Mouse (Mus musculus): ENCODE data around the gene Gpc4. TPM values are rescaled to one million over a fixed set of nuclear protein-coding genes. Genes with fewer than 3 reads are reported as not detected.

Gpc4 gene
- polyA plus RNA-seq, 1 experiment from 2014 or later, result 36.2 TPM

GRCm38 (mm10) chrX:52181401-52181800, 16.3 kb upstream of the Gpc4 start:
- H3K4me2 ChIP-seq, result no peak overlapping the region
- H3K27me3 ChIP-seq (ENCODE audit: insufficient read depth, low read length), result no peaks in the 10 kb centered on the region
- H3K27ac ChIP-seq (ENCODE audit: low read depth), result no peak overlapping the region
- no peaks in the 10 kb centered on the region for H3K9me3 ChIP-seq (ENCODE audit: low read depth, low read length)
- TF ChIP-seq CTCF (IDR thresholded peaks at IDR 0.05; ENCODE audit: low read depth), result no peak
- ATAC-seq (ENCODE audit: insufficient read depth), result no peak
- H3K4me1 ChIP-seq (ENCODE audit: insufficient read depth), result no peaks in the 10 kb centered on the region
- no peak overlapping the region for H3K4me3 ChIP-seq (ENCODE audit: low read depth, low read length)
- DNase-seq, result no peak
- 59% methylated on average over 2 of the region's 2 CpGs for WGBS
- no peak overlapping the region for H3K9ac ChIP-seq
- H3K36me3 ChIP-seq (ENCODE audit: insufficient read depth), result no peaks in the 10 kb centered on the region

- WGBS, result 35% methylated on average over 4 of the region's 4 CpGs
- DNase-seq, result no peak
These were observed 12.0 kb upstream of the Gpc4 start for GRCm38 (mm10) chrX:52177067-52177466.

GRCm38 (mm10) chrX:52167519-52168244, 2.6 kb upstream of the Gpc4 start:
- no peaks in the 10 kb centered on the region for H3K27me3 ChIP-seq (ENCODE audit: insufficient read depth, low read length)
- no peak for ATAC-seq (ENCODE audit: insufficient read depth)
- H3K4me3 ChIP-seq (ENCODE audit: low read depth, low read length), result no peak overlapping the region
- TF ChIP-seq CTCF (IDR thresholded peaks at IDR 0.05; ENCODE audit: low read depth), result no peak
- 51% methylated on average over 6 of the region's 6 CpGs for WGBS
- no peaks in the 10 kb centered on the region for H3K36me3 ChIP-seq (ENCODE audit: insufficient read depth)
- H3K27ac ChIP-seq (ENCODE audit: low read depth), result no peak overlapping the region
- H3K9me3 ChIP-seq (ENCODE audit: low read depth, low read length), result no peaks in the 10 kb centered on the region
- H3K9ac ChIP-seq, result no peak overlapping the region
- DNase-seq, result no peak
- no peak overlapping the region for H3K4me2 ChIP-seq
- H3K4me1 ChIP-seq (ENCODE audit: insufficient read depth), result no peaks in the 10 kb centered on the region

More at GRCm38 (mm10) chrX:52177067-52177466, 12.0 kb upstream of the Gpc4 start:
- no peak for ATAC-seq (ENCODE audit: insufficient read depth)
- Histone ChIP-seq H3K27me3 (ENCODE audit: insufficient read depth, low read length) (no peaks in the 10 kb centered on the region), H3K27ac (ENCODE audit: low read depth) (no peak overlapping the region), H3K4me2 (no peak overlapping the region), H3K4me3 (ENCODE audit: low read depth, low read length) (no peak overlapping the region), H3K9ac (no peak overlapping the region), H3K4me1 (ENCODE audit: insufficient read depth) (no peaks in the 10 kb centered on the region), H3K36me3 (ENCODE audit: insufficient read depth) (no peaks in the 10 kb centered on the region), H3K9me3 (ENCODE audit: low read depth, low read length) (no peaks in the 10 kb centered on the region)
- TF ChIP-seq CTCF (IDR thresholded peaks at IDR 0.05; ENCODE audit: low read depth), result no peak

- ATAC-seq (ENCODE audit: insufficient read depth), result peak; percentile 71
- no peak overlapping the region for H3K9ac ChIP-seq
- H3K4me3 ChIP-seq (ENCODE audit: low read depth, low read length), result peak overlapping the region; percentile 53
- no peak for DNase-seq
- H3K4me2 ChIP-seq, result peak overlapping the region; percentile 68
- H3K36me3 ChIP-seq (ENCODE audit: insufficient read depth), result no peaks in the 10 kb centered on the region
- H3K4me1 ChIP-seq (ENCODE audit: insufficient read depth), result no peaks in the 10 kb centered on the region
- no peaks in the 10 kb centered on the region for H3K9me3 ChIP-seq (ENCODE audit: low read depth, low read length)
- no peak for TF ChIP-seq CTCF (IDR thresholded peaks at IDR 0.05; ENCODE audit: low read depth)
- WGBS, result 29% methylated on average over 5 of the region's 7 CpGs
- H3K27me3 ChIP-seq (ENCODE audit: insufficient read depth, low read length), result no peaks in the 10 kb centered on the region
- no peak overlapping the region for H3K27ac ChIP-seq (ENCODE audit: low read depth)
These were observed 495 bp upstream of the Gpc4 start for GRCm38 (mm10) chrX:52165555-52165938.

- H3K27me3 ChIP-seq (ENCODE audit: insufficient read depth, low read length), result no peaks in the 10 kb centered on the region
- no peak for TF ChIP-seq CTCF (IDR thresholded peaks at IDR 0.05; ENCODE audit: low read depth)
- no peaks in the 10 kb centered on the region for H3K9me3 ChIP-seq (ENCODE audit: low read depth, low read length)
- H3K4me2 ChIP-seq, result peak overlapping the region; percentile 68
- H3K9ac ChIP-seq, result peak overlapping the region; percentile 66
- ATAC-seq (ENCODE audit: insufficient read depth) (no peak), DNase-seq (peak; percentile 31)
- 0 out of 2 replicates have a peak overlapping the region, but pooled peaks have one; percentile 54 for H3K27ac ChIP-seq (ENCODE audit: low read depth)
- H3K36me3 ChIP-seq (ENCODE audit: insufficient read depth), result no peaks in the 10 kb centered on the region
- no peaks in the 10 kb centered on the region for H3K4me1 ChIP-seq (ENCODE audit: insufficient read depth)
- peak overlapping the region; percentile 53 for H3K4me3 ChIP-seq (ENCODE audit: low read depth, low read length)
- WGBS, result 17% methylated on average over 44 of the region's 44 CpGs
These were observed 816 bp downstream of the Gpc4 start for GRCm38 (mm10) chrX:52164134-52164737.

GRCm38 (mm10) chrX:52163418-52164133, 1.5 kb downstream of the Gpc4 start:
- ATAC-seq (ENCODE audit: insufficient read depth) (no peak), DNase-seq (peak; percentile 50)
- no peaks in the 10 kb centered on the region for H3K4me1 ChIP-seq (ENCODE audit: insufficient read depth)
- H3K9me3 ChIP-seq (ENCODE audit: low read depth, low read length), result no peaks in the 10 kb centered on the region
- 7% methylated on average over 25 of the region's 25 CpGs for WGBS
- TF ChIP-seq CTCF (IDR thresholded peaks at IDR 0.05; ENCODE audit: low read depth), result no peak
- peak overlapping the region; percentile 66 for H3K9ac ChIP-seq
- H3K36me3 ChIP-seq (ENCODE audit: insufficient read depth), result no peaks in the 10 kb centered on the region
- no peaks in the 10 kb centered on the region for H3K27me3 ChIP-seq (ENCODE audit: insufficient read depth, low read length)
- no peak overlapping the region for H3K27ac ChIP-seq (ENCODE audit: low read depth)
- H3K4me3 ChIP-seq (ENCODE audit: low read depth, low read length), result peak overlapping the region; percentile 53
- peak overlapping the region; percentile 68 for H3K4me2 ChIP-seq

- Histone ChIP-seq H3K4me2 (peak overlapping the region; percentile 68), H3K27ac (ENCODE audit: low read depth) (no peak overlapping the region), H3K36me3 (ENCODE audit: insufficient read depth) (no peaks in the 10 kb centered on the region), H3K9me3 (ENCODE audit: low read depth, low read length) (no peaks in the 10 kb centered on the region), H3K4me3 (ENCODE audit: low read depth, low read length) (peak overlapping the region; percentile 53), H3K27me3 (ENCODE audit: insufficient read depth, low read length) (no peaks in the 10 kb centered on the region), H3K9ac (no peak overlapping the region), H3K4me1 (ENCODE audit: insufficient read depth) (no peaks in the 10 kb centered on the region)
- WGBS, result 23% methylated on average over 6 of the region's 6 CpGs
- DNase-seq, result no peak
- TF ChIP-seq CTCF (IDR thresholded peaks at IDR 0.05; ENCODE audit: low read depth), result no peak
- no peak for ATAC-seq (ENCODE audit: insufficient read depth)
These were observed 2.3 kb downstream of the Gpc4 start for GRCm38 (mm10) chrX:52162756-52163155.
